Mouse (Mus musculus) retina, postnatal 1 day (tissue): ENCODE results near the gene Gm8693.
"Not testable (repeated sequence)": the region's sequence is repeated elsewhere in the genome, so short reads cannot be mapped to it uniquely, and the experiment has no call there.

ENCODE experiments used
- DNase-seq: peaks from one replicate; pipeline ENCODE4 v3.0.0-alpha.2; 2012

Gene Gm8693

GRCm38 (mm10) chr7:22692217-22692616 lies at the start of gene Gm8693:
Gene Gm8693 (minus strand): TSS chr7:22692317.
- DNase-seq, result not testable (repeated sequence)

GRCm38 (mm10) chr7:22719610-22720009 lies 27.5 kb upstream of the Gm8693 start, which contains the start of gene Gm4567:
Gene Gm4567 (minus strand): TSS chr7:22719710.
- DNase-seq, result not testable (repeated sequence)

GRCm38 (mm10) chr7:22657718-22658117 lies 34.4 kb downstream of the Gm8693 start, which contains the start of gene Vmn1r155:
Gene Vmn1r155 (plus strand): TSS chr7:22658018.
- DNase-seq, result not testable (repeated sequence)
